Mouse (Mus musculus) embryonic facial prominence, embryonic 11.5 days (tissue): ENCODE measurements around the gene Rab44. TPM values are rescaled to one million over a fixed set of nuclear protein-coding genes. Genes with fewer than 3 reads are reported as not detected.
"Not testable (repeated sequence)": the region's sequence is repeated elsewhere in the genome, so short reads cannot be mapped to it uniquely, and the experiment has no call there.

Experiments used
- ATAC-seq: fragments of 200-750 bp; cut with Nextera tagmentation; replicated peaks from 2 replicates; pipeline ENCODE4 v1.8.0; 2017; ENCODE audit warnings: low read depth; ENCODE audit not compliant: insufficient number of reproducible peaks, low FRiP score, low TSS enrichment
- DNase-seq: peaks from one replicate; pipeline ENCODE4 v3.0.0-alpha.2; 2015; ENCODE audit warnings: low spot score
- H3K27ac ChIP-seq: fragments of 300-500 bp; sonication (generic); replicated peaks from 2 replicates; pipeline ENCODE4 v1.5.1; 2014; ENCODE audit warnings: mild to moderate bottlenecking, low read depth, low read length, control low read depth
- H3K27me3 ChIP-seq: fragments of 300-500 bp; sonication (generic); 2 replicates; pipeline ENCODE4 v1.6.1; 2014; ENCODE audit warnings: mild to moderate bottlenecking, low read length, moderate library complexity, mixed read lengths; ENCODE audit not compliant: control insufficient read depth, insufficient read depth
- H3K36me3 ChIP-seq: fragments of 300-500 bp; sonication (generic); replicated peaks from 2 replicates; pipeline ENCODE4 v1.6.1; 2014; ENCODE audit warnings: low read depth, mild to moderate bottlenecking, low read length, moderate library complexity, mixed read lengths; ENCODE audit not compliant: control insufficient read depth, insufficient read depth
- H3K4me1 ChIP-seq: fragments of 300-500 bp; sonication (generic); 2 replicates; pipeline ENCODE4 v1.6.1; 2014; ENCODE audit warnings: low read length, mixed read lengths; ENCODE audit not compliant: control insufficient read depth, insufficient read depth
- H3K4me2 ChIP-seq: fragments of 300-500 bp; sonication (generic); 2 replicates; pipeline ENCODE4 v1.6.1; 2014; ENCODE audit warnings: low read depth, mild to moderate bottlenecking, control low read depth, low read length, moderate library complexity
- H3K4me3 ChIP-seq: fragments of 300-500 bp; sonication (generic); 2 replicates; pipeline ENCODE4 v1.5.1; 2014; ENCODE audit warnings: low read depth, low read length, control low read depth
- H3K9ac ChIP-seq: fragments of 300-500 bp; sonication (generic); replicated peaks from 2 replicates; pipeline ENCODE4 v1.6.1; 2014; ENCODE audit warnings: mild to moderate bottlenecking, control low read depth, low read length
- H3K9me3 ChIP-seq: fragments of 300-500 bp; sonication (generic); replicated peaks from 2 replicates; pipeline ENCODE4 v1.6.1; 2016; ENCODE audit warnings: mild to moderate bottlenecking, low read length, inconsistent platforms, mixed read lengths; ENCODE audit not compliant: control insufficient read depth
- WGBS: fragments of 180-500 bp; shearing (Covaris S2); extraction: QIAGEN DNeasy Blood & Tissue Kit; methylation state at CpG from one replicate; pipeline ENCODE4 v1.1.7; 2014; 5-methylcytosine and 5-hydroxymethylcytosine counted together
- polyA plus RNA-seq: library from polyadenylated mRNA; unstranded; fragments of >200 nt; fragmentation: Nextera tagmentation; extraction: Ambion mirVana; gene quantifications from 2 replicates; pipeline ENCODE4 v1.2.1, GENCODE M21; 2014

Rab44 gene
- polyA plus RNA-seq, 1 experiment from 2014 or later: 0.66 TPM

DNA sequence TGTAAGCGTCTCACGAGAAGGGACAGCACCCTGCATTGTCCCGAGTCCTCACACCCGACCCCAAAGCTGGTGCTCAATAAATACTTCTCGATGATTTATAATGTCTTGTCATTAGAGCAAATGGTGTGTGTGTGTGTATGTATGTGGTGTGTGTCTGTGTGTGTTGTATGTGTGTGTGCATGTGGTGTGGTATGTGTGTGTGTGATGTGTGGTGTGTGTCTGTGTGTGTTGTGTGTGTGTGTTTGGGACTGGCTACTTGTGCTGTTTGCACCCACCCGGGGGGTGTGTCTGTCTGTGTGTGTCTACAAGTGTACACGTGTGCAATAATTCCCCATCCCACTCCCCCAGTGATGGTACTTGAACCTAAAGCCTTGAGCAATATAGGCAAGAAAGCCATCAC, 13.3 kb upstream of the Rab44 start:
- Histone ChIP-seq H3K27ac (no peak overlapping the region), H3K27me3 (no peaks in the 10 kb centered on the region), H3K9ac (no peak overlapping the region), H3K36me3 (no peaks in the 10 kb centered on the region), H3K4me2 (no peak overlapping the region), H3K4me1 (no peaks in the 10 kb centered on the region), H3K9me3 (no peaks in the 10 kb centered on the region), H3K4me3 (no peak overlapping the region)
- ATAC-seq: no peak
- 93% methylated on average over 7 of the region's 7 CpGs for WGBS
- DNase-seq: no peak

DNA sequence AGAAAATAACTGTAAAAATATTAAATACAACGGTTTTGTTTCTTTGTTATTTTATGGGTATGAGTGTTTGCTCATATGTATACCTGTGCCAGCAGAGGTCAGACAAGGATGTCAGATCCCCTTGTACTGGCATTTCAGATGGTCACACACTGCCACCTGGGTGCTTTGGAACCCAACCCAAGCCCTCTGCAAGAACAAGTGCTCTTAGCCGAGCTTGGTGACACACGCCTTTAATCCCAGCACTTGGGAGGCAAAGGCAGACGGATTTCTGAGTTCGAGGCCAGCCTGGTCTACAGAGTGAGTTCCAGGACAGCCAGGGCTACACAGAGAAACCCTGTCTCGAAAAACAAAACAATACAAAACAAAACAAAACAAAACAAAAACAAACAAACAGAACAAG, 3.6 kb upstream of the Rab44 start:
- H3K36me3 ChIP-seq, H3K27ac ChIP-seq: not testable (repeated sequence)
- 81% methylated on average over 6 of the region's 6 CpGs for WGBS

DNA sequence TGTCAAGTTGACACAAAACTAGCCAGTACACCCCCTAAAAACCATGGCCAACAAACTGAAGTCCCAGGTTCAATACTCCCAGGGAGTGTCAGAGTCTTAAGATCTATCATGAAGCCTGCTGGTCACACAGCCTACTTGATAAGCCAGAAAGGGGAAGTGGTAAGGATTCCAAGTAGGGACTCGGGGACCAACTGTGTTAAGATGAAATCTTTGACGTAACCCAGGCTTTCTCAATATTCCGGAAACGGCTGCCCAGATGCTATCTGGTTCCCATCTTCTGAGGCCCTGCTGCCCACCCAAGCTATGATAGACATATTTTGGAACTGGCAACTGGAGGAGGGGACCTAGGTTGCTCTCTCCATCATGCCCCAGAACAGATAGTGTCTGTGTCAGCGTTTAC, 2.6 kb upstream of the Rab44 start:
- Histone ChIP-seq H3K27me3 (no peaks in the 10 kb centered on the region), H3K9me3 (no peaks in the 10 kb centered on the region), H3K4me2 (no peak overlapping the region), H3K4me3 (no peak overlapping the region), H3K27ac (no peak overlapping the region), H3K4me1 (no peaks in the 10 kb centered on the region), H3K36me3 (no peaks in the 10 kb centered on the region), H3K9ac (no peak overlapping the region)
- WGBS: 88% methylated on average over 5 of the region's 5 CpGs
- DNase-seq (no peak), ATAC-seq (no peak)

More for the DNA sequence above, 3.6 kb upstream of the Rab44 start:
- H3K4me2 ChIP-seq, H3K9ac ChIP-seq, H3K4me3 ChIP-seq, H3K4me1 ChIP-seq, ATAC-seq, DNase-seq, H3K9me3 ChIP-seq, H3K27me3 ChIP-seq: not testable (repeated sequence)

DNA sequence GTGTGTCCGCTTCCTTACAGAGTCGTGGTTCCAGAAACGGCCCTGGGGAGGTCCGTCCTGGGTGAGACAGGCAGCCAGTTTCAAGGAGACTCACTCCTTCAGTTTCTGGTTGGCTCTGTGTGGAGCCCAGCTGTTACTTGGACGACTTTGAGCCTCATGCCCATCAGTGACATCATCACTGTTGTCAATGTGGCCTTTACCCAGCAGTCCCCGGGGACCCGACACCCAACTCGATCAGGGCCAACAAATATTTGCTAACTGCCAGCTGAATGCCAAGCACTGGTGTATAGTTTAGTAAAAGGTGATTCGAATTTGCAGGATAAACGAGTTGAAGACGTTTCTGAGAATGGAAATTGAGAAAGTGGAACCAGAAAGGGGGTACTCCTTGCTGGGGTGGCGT, 2.1 kb downstream of the Rab44 start:
- no peaks in the 10 kb centered on the region for H3K9me3 ChIP-seq
- 71% methylated on average over 12 of the region's 12 CpGs for WGBS
- no peak overlapping the region for H3K4me3 ChIP-seq
- H3K9ac ChIP-seq: no peak overlapping the region
- ATAC-seq (no peak), DNase-seq (no peak)
- no peaks in the 10 kb centered on the region for H3K27me3 ChIP-seq
- no peaks in the 10 kb centered on the region for H3K4me1 ChIP-seq
- no peak overlapping the region for H3K4me2 ChIP-seq
- no peak overlapping the region for H3K27ac ChIP-seq
- H3K36me3 ChIP-seq: no peaks in the 10 kb centered on the region

DNA sequence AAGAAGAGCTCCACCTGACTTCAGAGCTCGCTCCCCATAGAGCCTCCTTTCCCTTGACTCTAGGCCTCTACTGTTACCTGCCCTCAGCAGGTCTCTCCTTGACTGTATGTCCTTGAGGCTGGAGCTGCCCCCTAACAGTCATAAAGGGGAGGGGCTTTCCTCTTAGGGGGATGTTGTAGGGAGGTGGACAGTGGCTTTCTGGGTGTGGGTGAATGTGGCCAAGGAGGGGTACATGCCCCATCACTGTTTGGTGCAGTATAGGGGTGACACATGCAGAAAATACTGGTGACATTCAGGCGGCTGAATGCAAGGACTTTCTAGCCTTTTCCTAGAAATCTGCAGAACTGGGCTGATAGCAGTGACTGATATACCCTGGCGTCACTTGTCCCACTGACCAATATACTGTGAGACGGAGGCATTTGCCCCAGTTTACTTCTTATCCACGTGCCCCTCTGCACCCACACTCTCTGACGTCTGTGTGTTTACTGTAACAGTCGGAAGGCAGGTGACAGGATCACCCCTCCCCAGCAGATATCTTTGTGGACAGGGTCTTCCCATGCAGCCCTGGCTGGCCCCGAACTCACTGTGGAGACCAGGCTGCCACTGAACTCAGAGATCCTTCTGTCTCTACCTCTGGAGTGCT, 3.2 kb downstream of the Rab44 start:
- WGBS: 75% methylated on average over 8 of the region's 8 CpGs
- no peak for ATAC-seq

DNA sequence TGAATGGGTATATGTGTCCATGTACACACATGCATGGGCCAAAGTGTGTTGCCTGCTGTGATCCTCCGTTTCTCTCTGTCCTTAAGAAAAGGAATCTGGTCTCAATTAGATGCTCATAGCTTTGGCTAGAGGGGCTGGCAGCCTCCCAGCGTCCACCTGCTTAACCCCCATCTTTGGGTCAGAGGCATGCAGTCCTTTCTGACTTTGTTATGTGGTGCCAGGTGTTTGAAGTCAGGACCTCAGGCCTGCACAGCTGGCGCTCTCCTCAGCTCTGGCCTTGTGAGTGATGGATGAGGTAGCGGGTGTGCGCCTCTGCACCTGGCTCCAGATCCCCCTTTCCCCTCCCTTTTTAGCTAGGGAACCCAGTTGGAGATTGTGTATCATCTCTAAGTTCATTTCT, 4.1 kb downstream of the Rab44 start:
- H3K4me3 ChIP-seq: no peak overlapping the region
- no peak overlapping the region for H3K9ac ChIP-seq
- no peak overlapping the region for H3K27ac ChIP-seq
- H3K27me3 ChIP-seq: no peaks in the 10 kb centered on the region
- WGBS: 45% methylated on average over 5 of the region's 5 CpGs
- H3K4me1 ChIP-seq: no peaks in the 10 kb centered on the region
- DNase-seq (peak; percentile 54), ATAC-seq (no peak)
- H3K36me3 ChIP-seq: no peaks in the 10 kb centered on the region
- no peaks in the 10 kb centered on the region for H3K9me3 ChIP-seq
- H3K4me2 ChIP-seq: no peak overlapping the region

More for the DNA sequence above, 3.2 kb downstream of the Rab44 start:
- Histone ChIP-seq H3K9ac (no peak overlapping the region), H3K4me3 (no peak overlapping the region), H3K27ac (no peak overlapping the region), H3K9me3 (no peaks in the 10 kb centered on the region), H3K27me3 (no peaks in the 10 kb centered on the region), H3K4me2 (no peak overlapping the region), H3K36me3 (no peaks in the 10 kb centered on the region), H3K4me1 (no peaks in the 10 kb centered on the region)
- DNase-seq: no peak

DNA sequence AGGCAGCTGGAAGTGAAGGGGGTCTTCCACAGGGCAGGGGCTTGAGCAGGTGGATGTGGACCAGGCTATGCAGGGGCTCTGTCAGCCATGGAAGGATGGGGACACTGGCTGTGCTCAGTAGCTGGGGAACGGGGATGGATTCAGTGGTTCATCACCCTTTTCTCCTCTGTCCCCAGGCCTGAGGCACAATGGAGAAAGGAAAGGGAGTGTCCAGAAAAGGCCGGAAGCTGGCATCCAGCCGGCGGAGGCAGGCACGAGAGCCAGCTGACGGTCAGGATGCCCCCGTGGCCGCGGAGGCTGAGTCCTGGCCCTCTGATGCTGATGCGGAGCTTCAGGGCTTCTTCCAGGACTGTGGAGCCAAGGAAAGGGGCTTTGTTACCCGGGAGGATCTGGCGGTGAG, 6.7 kb downstream of the Rab44 start:
- H3K27ac ChIP-seq: no peak overlapping the region
- H3K4me2 ChIP-seq: no peak overlapping the region
- no peaks in the 10 kb centered on the region for H3K36me3 ChIP-seq
- no peaks in the 10 kb centered on the region for H3K27me3 ChIP-seq
- no peak overlapping the region for H3K9ac ChIP-seq
- no peak overlapping the region for H3K4me3 ChIP-seq
- no peak for ATAC-seq
- H3K9me3 ChIP-seq: no peaks in the 10 kb centered on the region
- no peaks in the 10 kb centered on the region for H3K4me1 ChIP-seq
- 55% methylated on average over 12 of the region's 12 CpGs for WGBS
- DNase-seq: no peak

DNA sequence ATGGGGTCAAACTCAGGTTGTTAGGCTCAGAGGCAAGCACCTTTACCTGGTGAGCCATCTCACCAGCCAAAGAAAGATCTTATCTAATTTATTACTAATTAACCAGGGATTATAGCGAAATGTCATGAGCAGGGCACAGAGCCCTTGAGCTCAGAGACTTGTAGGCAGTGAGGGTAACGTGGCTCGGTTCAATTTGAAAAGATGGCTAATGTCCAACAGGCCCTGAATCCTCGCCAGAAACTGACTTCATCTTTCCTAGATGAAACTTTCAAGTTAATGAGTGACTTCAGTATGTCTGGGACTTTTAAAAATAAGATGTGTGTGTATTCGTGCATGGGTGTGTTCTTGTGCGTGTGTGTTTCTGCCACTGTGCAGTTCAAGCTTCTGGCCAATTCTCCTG, 8.9 kb downstream of the Rab44 start:
- Histone ChIP-seq H3K36me3 (no peaks in the 10 kb centered on the region), H3K4me1 (no peaks in the 10 kb centered on the region), H3K4me3 (no peak overlapping the region), H3K27ac (no peak overlapping the region), H3K27me3 (no peaks in the 10 kb centered on the region), H3K9ac (no peak overlapping the region), H3K4me2 (no peak overlapping the region), H3K9me3 (no peaks in the 10 kb centered on the region)
- DNase-seq (no peak), ATAC-seq (no peak)
- WGBS: 83% methylated on average over 6 of the region's 6 CpGs
